Mouse (Mus musculus) left cerebral cortex, postnatal 25 days (tissue): ENCODE data around the gene Gm10837. TPM values are rescaled to one million over a fixed set of nuclear protein-coding genes. Genes with fewer than 3 reads are reported as not detected.
A peak's percentile ranks its signal among the peaks of the same experiment; 100 is the strongest.

Source experiments
- DNase-seq, 2 experiments: peaks; one replicate each; pipeline ENCODE4 v3.0.0; 2022; ENCODE audit warnings: low spot score in 2 of 2, mixed read lengths in 1 of 2
- intact Hi-C: fragments of 180-260 bp; cut with DNase I; formaldehyde crosslinking; loops from one replicate; pipeline ENCODE4 v1.15.1; 2025
- total RNA-seq, 2 experiments: library from RNA; stranded (reverse); gene quantifications; 2 replicates each; pipeline ENCODE4 v1.2.3; 2021

Gm10837 gene
- total RNA-seq, 2 experiments from 2014 or later, result not detected

DNA sequence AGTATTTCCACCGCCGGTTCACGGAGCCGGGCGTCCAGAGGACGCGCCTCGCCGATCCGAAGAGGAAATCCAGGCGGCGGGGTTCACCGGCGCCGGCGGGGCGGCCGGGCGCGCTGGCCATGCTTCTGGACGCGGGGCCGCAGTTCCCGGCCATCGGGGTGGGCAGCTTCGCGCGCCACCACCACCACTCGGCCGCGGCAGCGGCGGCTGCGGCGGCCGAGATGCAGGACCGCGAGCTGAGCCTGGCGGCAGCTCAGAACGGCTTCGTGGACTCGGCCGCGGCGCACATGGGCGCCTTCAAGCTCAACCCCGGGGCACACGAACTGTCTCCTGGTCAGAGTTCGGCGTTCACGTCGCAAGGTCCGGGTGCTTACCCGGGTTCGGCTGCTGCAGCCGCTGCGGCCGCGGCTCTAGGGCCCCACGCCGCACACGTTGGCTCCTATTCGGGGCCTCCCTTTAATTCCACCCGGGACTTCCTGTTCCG lies 14.8 kb upstream of the Gm10837 start:
- DNase-seq, result no peak
- intact Hi-C loops, result loop anchor here (5.0 kb wide), 2 partner anchors 68 to 248 kb away; no protein-coding TSS in a partner anchor

DNA sequence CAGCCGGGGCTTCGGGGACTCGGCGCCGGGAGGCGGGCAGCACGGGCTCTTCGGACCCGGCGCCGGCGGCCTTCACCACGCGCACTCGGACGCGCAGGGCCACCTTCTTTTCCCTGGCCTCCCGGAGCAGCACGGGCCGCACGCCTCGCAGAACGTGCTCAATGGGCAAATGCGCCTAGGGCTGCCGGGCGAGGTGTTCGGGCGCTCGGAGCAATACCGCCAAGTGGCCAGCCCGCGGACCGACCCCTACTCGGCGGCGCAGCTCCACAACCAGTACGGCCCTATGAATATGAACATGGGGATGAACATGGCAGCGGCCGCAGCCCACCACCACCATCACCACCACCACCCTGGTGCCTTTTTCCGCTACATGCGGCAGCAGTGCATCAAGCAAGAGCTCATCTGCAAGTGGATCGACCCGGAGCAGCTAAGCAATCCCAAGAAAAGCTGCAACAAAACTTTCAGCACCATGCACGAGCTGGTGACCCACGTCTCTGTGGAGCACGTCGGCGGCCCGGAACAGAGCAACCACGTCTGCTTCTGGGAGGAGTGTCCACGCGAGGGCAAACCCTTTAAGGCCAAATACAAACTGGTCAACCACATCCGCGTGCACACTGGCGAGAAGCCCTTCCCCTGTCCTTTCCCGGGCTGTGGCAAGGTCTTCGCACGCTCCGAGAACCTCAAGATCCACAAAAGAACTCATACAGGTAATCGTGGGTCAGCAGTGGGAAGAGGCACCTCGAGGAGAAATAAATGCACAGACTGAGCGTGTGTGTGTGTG lies 14.2 kb upstream of the Gm10837 start:
- intact Hi-C loops, result loop anchor here (5.0 kb wide), 2 partner anchors 69 to 249 kb away; no protein-coding TSS in a partner anchor
- no peak for DNase-seq

- DNase-seq, result no peak
- intact Hi-C loops, result loop anchor here (5.0 kb wide), 2 partner anchors 70 to 250 kb away; no protein-coding TSS in a partner anchor
Measured at GRCm38 (mm10) chr14:122476822-122477215, 13.6 kb upstream of the Gm10837 start.

DNA sequence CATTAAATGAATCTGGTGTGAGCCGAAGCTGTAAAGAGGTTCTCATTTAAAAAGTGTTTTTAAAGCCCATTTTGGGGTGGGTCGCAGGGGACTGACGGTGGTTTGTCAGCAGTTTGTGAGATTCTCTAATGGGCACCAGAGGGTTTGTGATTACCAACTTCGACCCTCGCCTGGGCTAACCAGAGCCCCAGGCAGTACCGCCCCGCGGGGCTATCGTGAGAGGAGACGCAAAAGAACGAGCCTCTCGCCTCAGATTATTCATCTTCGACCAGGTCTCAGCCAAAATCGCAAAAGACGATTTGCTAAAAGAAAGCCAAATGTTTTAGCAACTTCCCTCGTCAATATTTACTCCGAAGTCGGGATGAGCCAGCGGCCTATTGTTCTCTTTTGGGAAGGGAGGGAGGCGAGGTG lies 13.1 kb upstream of the Gm10837 start:
- intact Hi-C loops, result loop anchor here (5.0 kb wide), 2 partner anchors 70 to 250 kb away; no protein-coding TSS in a partner anchor
- no peak for DNase-seq

- no peak for DNase-seq
- intact Hi-C loops, result loop anchor here (5.0 kb wide), 2 partner anchors 71 to 251 kb away; no protein-coding TSS in a partner anchor
Measured at GRCm38 (mm10) chr14:122477971-122478573, 12.3 kb upstream of the Gm10837 start.

DNA sequence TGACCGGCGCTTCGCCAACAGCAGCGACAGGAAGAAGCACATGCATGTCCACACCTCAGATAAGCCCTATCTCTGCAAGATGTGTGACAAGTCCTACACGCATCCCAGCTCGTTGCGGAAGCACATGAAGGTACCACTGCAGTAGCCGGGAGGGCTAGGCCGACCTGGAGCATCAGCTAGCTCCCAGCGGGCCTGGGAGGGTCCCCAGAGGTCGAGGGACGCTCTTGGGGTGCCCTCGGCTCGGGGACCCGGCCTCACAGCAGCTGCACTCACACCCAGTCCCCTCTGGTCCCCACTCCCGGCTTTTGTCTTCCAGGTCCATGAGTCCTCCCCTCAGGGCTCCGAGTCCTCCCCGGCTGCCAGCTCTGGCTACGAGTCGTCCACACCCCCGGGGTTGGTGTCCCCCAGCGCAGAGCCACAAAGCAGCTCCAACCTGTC lies 11.8 kb upstream of the Gm10837 start:
- intact Hi-C loops, result loop anchor here (5.0 kb wide), 2 partner anchors 71 to 251 kb away; no protein-coding TSS in a partner anchor
- no peak for DNase-seq

DNA sequence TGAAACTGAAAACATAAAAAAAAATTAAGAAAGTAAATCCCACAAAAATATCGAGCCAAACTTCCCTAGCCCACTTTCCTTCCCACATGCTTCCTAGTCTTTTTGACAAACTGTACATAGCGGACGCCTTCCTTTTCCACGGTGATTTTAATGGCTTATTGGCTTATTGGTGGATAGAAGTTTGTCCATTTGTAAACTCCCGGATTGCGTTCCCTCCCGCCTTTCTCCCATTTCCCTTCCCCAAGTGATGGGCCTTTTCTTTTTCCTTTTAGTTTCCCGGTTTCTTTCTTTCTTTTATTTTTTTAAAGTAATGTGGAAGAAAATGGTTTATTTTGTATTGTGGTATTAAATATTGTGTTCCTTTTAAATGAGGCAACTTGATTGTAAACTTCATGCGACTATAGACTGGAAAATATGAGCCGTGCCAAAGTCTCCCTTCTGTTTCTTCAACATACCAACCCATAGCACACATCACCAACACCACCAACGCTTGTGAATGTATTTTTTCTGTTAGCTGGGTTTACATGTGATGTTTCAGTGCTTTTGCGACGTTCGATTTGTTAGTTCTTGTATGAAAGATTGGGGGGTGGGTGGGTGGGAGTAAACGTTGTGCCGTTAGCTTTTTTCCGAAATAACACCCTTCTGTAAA lies 10.8 kb upstream of the Gm10837 start:
- intact Hi-C loops, result loop anchor here (5.0 to 10.0 kb wide), 4 partner anchors 72 to 395 kb away; partner anchors contain the start of gene Tm9sf2
- no peak for DNase-seq

- intact Hi-C loops, result loop anchor here (10.0 kb wide), 2 partner anchors 376 to 394 kb away; partner anchors contain the start of gene Tm9sf2
- DNase-seq, result no peak
Measured at GRCm38 (mm10) chr14:122480355-122480754, 10.0 kb upstream of the Gm10837 start.

- intact Hi-C loops, result loop anchor here (10.0 kb wide), 2 partner anchors 376 to 394 kb away; partner anchors contain the start of gene Tm9sf2
- no peak for DNase-seq
Measured at GRCm38 (mm10) chr14:122481181-122481580, 9.2 kb upstream of the Gm10837 start.

- intact Hi-C loops, result loop anchor here (10.0 kb wide), 2 partner anchors 378 to 392 kb away; partner anchors contain the start of gene Tm9sf2
- no peak for DNase-seq
Measured at GRCm38 (mm10) chr14:122482081-122483023, 8.0 kb upstream of the Gm10837 start.

DNA sequence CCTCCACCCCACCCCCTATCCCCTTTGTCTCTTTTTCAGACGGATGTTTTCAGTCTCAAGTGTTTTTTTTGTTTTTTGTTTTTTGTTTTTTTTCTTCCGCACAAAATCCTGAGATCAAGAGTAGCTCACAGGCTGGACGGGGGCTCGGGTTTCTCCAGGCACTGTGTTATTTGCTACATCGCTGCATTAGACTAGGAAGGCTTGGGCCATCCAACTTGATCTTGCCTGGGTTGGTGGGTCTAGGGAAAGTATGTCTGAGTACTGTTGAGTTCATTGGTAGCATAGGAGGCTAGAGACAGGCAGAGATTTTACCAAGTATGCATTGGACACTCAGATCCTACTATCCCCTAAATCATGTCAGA lies 7.4 kb upstream of the Gm10837 start:
- DNase-seq, result no peak
- intact Hi-C loops, result loop anchor here (10.0 kb wide), 2 partner anchors 378 to 392 kb away; partner anchors contain the start of gene Tm9sf2

DNA sequence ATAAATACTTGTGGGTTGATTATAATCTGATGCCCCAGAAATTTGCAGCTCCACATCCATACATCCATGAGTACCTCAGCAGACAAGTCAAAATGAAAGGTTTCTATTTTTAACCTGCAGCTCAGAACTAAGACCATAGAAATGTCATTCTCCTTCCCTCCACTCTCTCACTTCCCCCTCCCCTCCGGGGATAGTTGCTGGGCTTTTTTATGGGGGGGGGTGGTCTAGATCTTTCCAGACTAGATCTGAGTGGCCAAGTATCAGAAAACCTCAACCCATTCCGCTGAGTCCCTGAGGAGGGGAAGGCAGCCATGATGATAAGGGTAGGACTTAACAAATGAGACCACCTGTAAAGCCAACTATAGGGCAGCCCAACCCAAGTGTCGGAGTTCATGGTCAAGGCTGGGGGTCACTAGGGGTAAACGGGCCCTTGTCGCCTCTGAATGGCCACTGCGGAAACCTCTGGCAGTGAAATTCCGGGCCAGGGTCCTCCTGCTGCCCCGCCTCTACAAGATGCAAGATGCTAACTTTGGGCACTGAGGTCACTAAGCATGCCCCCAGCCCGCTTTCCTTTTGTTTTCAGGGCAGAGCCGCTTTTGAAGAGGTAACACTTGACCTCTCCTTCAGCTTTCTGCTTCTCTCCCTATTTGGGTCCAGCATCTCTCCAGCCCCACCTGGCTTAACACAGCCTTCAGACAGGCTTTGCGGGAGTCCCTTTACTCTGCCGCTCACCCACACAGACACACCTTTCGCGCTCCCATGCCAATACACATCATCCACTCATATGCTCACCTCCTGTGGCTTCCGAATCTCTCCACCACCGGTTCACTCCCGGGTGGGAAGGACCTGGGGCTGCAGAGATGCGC lies 6.6 kb upstream of the Gm10837 start:
- intact Hi-C loops, result loop anchor here (10.0 kb wide), 2 partner anchors 379 to 391 kb away; partner anchors contain the start of gene Tm9sf2
- no peak for DNase-seq

DNA sequence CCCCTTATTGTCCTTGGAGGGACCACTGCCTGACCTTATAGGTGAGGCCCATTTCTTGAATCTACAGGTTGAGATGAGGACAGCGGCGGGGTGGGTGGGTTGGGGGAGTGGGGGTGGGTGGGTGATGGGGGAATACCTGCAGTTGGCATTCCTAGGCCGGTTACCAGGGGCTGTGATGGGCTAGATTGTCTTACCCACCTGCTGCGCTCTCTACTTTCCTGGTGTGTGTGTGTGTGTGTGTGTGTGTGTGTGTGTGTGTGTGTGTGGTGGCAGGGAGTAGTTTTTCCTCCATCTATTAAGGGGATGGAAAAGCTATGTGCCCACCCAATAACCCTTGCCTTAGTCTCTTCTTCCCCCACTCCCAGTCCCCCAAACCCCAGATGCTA lies 5.9 kb upstream of the Gm10837 start:
- intact Hi-C loops, result loop anchor here (10.0 kb wide), 2 partner anchors 380 to 390 kb away; partner anchors contain the start of gene Tm9sf2

DNA sequence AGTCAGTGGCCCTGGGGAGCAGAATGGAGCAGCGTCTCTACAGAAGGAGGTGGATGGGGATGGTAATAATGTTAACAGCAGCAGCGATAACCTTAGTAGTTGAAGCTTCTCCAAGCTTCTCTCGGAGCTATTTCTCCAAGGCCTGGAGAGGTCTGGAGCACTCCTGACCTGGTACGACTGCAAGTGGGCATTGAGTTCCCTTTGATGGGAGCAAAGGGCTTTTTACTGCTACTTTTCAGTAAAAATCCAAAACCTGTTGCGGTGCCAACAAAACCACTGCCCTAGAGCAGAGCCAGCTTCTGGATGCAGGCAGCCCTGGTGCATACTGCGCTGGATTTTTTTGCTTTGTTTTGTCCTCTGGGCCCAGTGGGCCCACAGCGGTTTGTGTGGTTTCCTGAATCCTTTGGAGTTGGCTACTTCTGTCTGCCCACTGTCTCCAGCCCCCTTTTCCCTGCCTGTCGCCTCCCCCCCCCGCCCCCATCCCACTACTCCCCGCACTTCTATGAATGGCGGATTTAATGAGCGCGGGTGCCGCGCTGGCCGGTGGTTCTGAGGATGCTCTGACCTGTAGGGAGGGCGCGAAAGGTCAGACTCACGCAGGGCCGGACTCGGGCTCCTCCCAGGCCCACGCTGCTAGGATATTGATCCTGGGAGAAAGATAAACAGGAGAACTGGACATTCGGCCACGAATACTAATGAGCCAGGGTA lies 5.4 kb upstream of the Gm10837 start:
- intact Hi-C loops, result loop anchor here (5.0 to 10.0 kb wide), 3 partner anchors 33 to 390 kb away; partner anchors contain the start of genes Gm5089 and Tm9sf2
- no peak for DNase-seq

More for the DNA sequence above, 5.9 kb upstream of the Gm10837 start:
- DNase-seq, result no peak

DNA sequence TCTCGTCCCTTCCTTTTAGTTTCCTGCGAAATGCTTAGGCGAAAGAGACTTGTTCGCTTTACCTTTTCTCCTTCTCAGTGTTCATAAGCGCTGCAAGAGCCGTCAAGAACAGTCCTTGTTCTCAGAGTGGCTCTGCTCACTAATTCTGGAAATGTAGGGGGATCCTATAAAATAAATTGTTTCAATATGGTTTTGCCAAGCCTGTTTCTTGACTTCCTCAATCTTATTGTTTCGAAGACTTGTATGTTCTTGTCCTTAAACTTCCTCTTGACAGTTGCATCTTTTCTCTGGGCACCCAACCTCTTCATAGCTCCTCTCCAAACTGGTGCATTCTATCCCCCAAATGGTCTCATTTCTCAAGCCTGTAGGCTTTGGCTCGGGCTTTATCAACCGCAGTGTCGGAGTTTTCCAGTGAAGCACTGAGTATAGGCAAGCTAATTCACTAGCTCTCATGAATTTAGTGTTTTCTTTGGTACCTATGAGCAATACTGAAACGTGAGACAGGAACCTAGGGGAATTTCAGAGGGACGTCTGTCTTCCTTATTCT lies 4.7 kb upstream of the Gm10837 start:
- intact Hi-C loops, result loop anchor here (5.0 to 10.0 kb wide), 3 partner anchors 33 to 389 kb away; partner anchors contain the start of genes Gm5089 and Tm9sf2
- peak in 1 of 2 experiments; percentile 2 for DNase-seq

GRCm38 (mm10) chr14:122486611-122487010 lies 3.8 kb upstream of the Gm10837 start:
- intact Hi-C loops, result loop anchor here (5.0 to 10.0 kb wide), 3 partner anchors 34 to 388 kb away; partner anchors contain the start of genes Gm5089 and Tm9sf2
- peak in 1 of 2 experiments; percentile 0 for DNase-seq
